In genomic region chr6:8970576-8970975, GRCm38 (mm10) we compare ENCODE assay signal across 25 mouse cellular contexts. TPM values are rescaled to one million over a fixed set of nuclear protein-coding genes. Genes with fewer than 3 reads are reported as not detected.
"Had no signal": no experiment of that assay in that cellular context is flagged by ENCODE, and none has a peak within 500 bp of the region (broad histone marks: within the 10 kb centered on the region; RNA-seq: fewer than 3 reads in every experiment).

No protein-coding gene starts in this region.

- H3K4me1 ChIP-seq: limb, embryonic 10.5 days; limb, embryonic 13.5 days; liver, embryonic 12.5 days; liver, embryonic 15.5 days; lung, embryonic 15.5 days; midbrain, embryonic 12.5 days; midbrain, embryonic 15.5 days; neural tube, embryonic 12.5 days; neural tube, embryonic 15.5 days; stomach, embryonic 15.5 days had no signal

- H3K9me3 ChIP-seq: limb, embryonic 10.5 days; limb, embryonic 13.5 days; liver, embryonic 12.5 days; liver, embryonic 15.5 days; lung, embryonic 15.5 days; midbrain, embryonic 12.5 days; midbrain, embryonic 15.5 days; neural tube, embryonic 12.5 days; neural tube, embryonic 15.5 days; stomach, embryonic 15.5 days had no signal

- H3K27me3 ChIP-seq: limb, embryonic 13.5 days; liver, embryonic 12.5 days; liver, embryonic 15.5 days; lung, embryonic 15.5 days; midbrain, embryonic 12.5 days; midbrain, embryonic 15.5 days; neural tube, embryonic 12.5 days; neural tube, embryonic 15.5 days; stomach, embryonic 15.5 days had no signal

- H3K36me3 ChIP-seq: limb, embryonic 10.5 days; limb, embryonic 13.5 days; liver, embryonic 12.5 days; liver, embryonic 15.5 days; lung, embryonic 15.5 days; midbrain, embryonic 12.5 days; midbrain, embryonic 15.5 days; neural tube, embryonic 12.5 days; neural tube, embryonic 15.5 days; stomach, embryonic 15.5 days had no signal

- DNase-seq: kidney, adult 2 months; kidney, postnatal 25 days; layer of hippocampus, adult 9-11 months; liver; lung, adult 18-20 months; lung, postnatal 10 days; lung, postnatal 4 days; right cerebral cortex, postnatal 25 days; spleen, adult 18-20 months; thymus, adult 18-20 months; thymus, postnatal 36 days had no signal

- H3K4me3 ChIP-seq: layer of hippocampus, adult 2 months; limb, embryonic 10.5 days; limb, embryonic 13.5 days; liver, embryonic 12.5 days; liver, embryonic 15.5 days; lung, embryonic 15.5 days; midbrain, embryonic 12.5 days; midbrain, embryonic 15.5 days; neural tube, embryonic 12.5 days; neural tube, embryonic 15.5 days; stomach, embryonic 15.5 days had no signal

- H3K27ac ChIP-seq: kidney, postnatal 0 days; layer of hippocampus, adult 2 months; limb, embryonic 10.5 days; limb, embryonic 13.5 days; liver, embryonic 12.5 days; liver, embryonic 15.5 days; lung, embryonic 15.5 days; midbrain, embryonic 12.5 days; midbrain, embryonic 15.5 days; neural tube, embryonic 12.5 days; neural tube, embryonic 15.5 days; stomach, embryonic 15.5 days had no signal

RNA-seq across cellular contexts. Expression of gene Nxph1, which starts 22.3 kb away (rescaled TPM):
- total RNA-seq: megakaryocyte progenitor cell, adult 5-6 weeks; megakaryocyte-erythroid progenitor cell, adult 5-6 weeks had no signal
- polyA plus RNA-seq: kidney, postnatal 0 days; limb, embryonic 10.5 days; liver, embryonic 12.5 days had no signal
